Mouse (Mus musculus): ENCODE measurements at regions not wholly inside any gene's neighbourhood (a gene's known extent, or its start where the extent isn't known, plus 50 kb on each side); places are given as distances from the start of the nearest gene placed in this dataset.

GRCm38 (mm10) chr13:101508331-101508730, 259.7 kb downstream of the Pik3r1 start:
- DNase-seq (ENCODE audit: low read depth, low spot score), result no peak

GRCm38 (mm10) chr13:101506696-101507095, 261.3 kb downstream of the Pik3r1 start:
- no peak for DNase-seq (ENCODE audit: low read depth, low spot score)

GRCm38 (mm10) chr13:101505054-101505453, 263.0 kb downstream of the Pik3r1 start:
- no peak for DNase-seq (ENCODE audit: low read depth, low spot score)

- DNase-seq (ENCODE audit: low read depth, low spot score), result no peak
These were observed 263.8 kb downstream of the Pik3r1 start for GRCm38 (mm10) chr13:101504241-101504640.

DNA sequence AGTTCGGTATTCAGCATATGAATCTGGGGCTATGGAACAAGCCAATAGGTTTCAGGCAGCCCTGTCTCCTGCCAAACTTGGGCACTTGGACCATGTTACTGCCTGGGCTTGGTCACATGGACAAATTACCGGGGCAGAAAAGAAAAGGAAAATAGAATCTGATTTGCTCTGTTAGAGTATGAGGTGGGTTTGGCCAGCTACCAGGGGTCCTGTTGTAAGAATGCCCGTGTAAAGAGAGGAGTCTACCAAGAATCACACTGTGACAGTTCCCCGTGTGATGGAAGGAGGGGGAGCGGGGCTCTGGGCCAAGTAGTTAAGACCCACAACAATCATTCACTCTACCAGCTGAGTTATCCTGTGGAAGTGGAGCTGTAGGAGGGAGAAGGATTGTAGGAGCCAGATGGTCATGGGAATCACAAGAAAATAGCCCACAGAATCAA, 266.2 kb downstream of the Pik3r1 start:
- DNase-seq (ENCODE audit: low read depth, low spot score), result no peak

GRCm38 (mm10) chr13:101501061-101501460, 267.0 kb downstream of the Pik3r1 start:
- DNase-seq (ENCODE audit: low read depth, low spot score), result no peak

GRCm38 (mm10) chr13:101491835-101492234, 276.2 kb downstream of the Pik3r1 start:
- no peak for DNase-seq (ENCODE audit: low read depth, low spot score)

DNA sequence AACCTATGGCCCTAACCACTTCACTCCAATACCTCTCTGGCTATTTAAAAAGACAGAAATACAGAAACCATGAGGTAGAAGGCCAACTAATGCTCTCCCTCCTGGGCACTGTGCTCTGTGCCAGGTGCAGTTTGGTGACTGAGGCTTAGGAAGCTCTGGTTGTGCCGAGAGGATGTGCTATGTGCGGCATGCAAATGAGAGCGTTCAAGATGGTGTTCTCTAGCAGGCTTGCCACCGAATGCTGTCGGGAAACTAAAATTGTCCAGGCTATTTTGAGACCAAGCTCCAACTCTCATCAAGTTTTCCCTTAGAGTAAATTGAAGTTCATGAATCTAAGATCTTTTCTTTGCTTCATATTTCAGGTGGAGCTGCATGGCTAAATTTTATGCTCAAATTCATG, 277.1 kb downstream of the Pik3r1 start:
- peak; percentile 6 for DNase-seq (ENCODE audit: low read depth, low spot score)

- no peak for DNase-seq (ENCODE audit: low read depth, low spot score)
These were observed 280.4 kb downstream of the Pik3r1 start for GRCm38 (mm10) chr13:101487621-101488020.

GRCm38 (mm10) chr13:101485823-101486222, 282.2 kb downstream of the Pik3r1 start:
- no peak for DNase-seq (ENCODE audit: low read depth, low spot score)

DNA sequence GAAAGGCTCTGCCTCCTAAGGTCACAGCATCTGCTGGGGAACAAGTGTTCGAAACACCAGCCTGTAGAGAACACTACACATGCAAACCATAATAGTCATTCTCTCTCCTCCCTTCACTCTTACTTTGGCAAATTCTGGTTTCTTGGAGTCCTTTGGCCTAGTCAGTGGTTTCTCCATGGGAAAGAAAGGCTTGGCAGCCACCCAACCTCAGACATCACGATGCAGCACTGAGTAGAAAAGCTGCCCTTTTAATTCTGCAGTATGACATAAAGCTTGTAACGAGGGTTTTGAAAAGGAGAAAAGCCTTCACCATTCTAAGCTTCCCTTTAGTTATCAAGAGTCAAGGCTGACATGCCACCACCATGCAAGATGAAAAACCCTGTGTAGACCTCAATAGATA, 284.2 kb downstream of the Pik3r1 start:
- DNase-seq (ENCODE audit: low read depth, low spot score), result no peak

DNA sequence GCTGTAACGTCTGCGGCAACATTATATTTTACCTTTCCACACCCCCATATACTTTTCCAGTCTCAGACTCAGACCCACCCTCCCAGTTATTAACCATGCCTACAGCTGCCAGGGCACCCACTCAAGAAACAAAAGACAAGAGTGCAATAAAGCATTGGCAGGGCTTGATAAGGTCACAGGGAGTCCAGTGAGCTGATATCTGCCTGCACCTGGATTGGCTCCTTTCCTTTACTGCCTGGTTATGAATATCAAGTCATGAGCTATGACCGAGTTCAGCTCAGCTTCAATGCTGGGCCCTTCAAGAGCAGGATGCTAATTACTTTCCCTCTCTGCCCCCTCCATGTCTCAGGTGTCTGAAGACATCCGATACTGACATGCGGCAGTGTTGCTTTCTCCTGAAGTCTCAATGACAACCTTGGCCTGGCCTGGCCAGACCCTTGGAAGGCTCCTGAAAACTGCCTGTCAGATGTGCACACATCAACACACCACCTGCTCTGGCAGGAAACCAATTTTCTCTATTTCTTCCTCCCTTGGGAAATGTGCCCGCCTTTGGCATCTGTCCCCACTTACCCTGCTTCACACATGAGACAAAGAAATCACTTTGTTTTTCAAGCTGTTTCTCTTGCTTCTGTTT, 286.3 kb downstream of the Pik3r1 start:
- no peak for DNase-seq (ENCODE audit: low read depth, low spot score)

- DNase-seq (ENCODE audit: low read depth, low spot score), result no peak
These were observed 288.7 kb downstream of the Pik3r1 start for GRCm38 (mm10) chr13:101479297-101479652.

DNA sequence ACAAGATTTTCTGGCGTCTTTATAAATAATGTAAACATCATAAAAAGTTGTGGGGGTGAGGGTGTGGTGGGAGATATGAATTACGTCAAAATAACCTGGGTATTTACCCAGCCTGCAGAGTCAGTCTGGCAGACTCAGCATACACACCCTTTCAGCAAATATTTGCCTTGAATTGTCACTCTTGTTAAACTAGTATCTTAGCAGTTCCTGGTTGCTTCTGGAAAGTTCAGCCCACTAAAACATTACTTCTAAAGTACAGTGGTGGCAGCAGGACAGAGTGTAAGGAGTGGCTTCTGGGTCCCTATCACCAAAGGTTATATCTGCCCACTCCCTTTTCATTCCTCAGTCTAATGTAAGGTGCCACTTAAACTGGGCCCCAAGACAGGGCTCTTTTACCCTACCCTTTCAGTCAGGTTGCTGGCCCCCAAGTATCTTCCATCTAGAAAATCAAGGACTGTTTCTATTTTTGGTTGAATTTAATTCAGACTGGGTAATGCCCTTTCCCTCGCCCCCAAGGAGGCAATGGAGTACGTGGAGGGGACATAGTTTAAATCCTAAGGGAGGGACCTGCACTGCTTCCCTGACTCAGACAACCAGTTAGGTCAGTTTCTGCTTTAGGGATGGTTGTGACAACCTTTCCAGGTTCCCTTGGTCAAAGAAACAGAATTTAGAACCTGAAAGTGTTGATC, 289.3 kb downstream of the Pik3r1 start:
- no peak for DNase-seq (ENCODE audit: low read depth, low spot score)

DNA sequence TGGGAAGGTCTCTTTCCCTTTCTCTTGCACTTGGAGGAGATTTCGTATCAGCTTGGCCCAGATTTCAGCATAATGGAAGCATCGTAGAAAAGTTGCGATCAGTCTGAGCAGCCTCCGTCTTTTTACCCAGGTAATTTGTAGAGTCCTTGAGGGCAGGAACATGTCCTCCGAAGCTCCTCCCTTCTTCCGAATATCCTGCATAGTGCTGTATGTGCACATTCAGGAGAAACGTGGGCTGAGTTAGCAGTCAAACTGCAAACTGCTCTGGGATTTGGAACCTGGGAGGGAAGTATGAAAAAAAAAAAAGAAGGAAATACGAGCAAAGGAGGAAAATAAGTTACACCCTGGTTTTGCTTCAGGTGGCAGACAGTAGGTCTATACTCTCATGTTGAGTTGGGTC, 294.7 kb downstream of the Pik3r1 start:
- no peak for DNase-seq (ENCODE audit: low read depth, low spot score)

GRCm38 (mm10) chr13:101470560-101471247, 297.3 kb downstream of the Pik3r1 start:
- DNase-seq (ENCODE audit: low read depth, low spot score), result no peak

DNA sequence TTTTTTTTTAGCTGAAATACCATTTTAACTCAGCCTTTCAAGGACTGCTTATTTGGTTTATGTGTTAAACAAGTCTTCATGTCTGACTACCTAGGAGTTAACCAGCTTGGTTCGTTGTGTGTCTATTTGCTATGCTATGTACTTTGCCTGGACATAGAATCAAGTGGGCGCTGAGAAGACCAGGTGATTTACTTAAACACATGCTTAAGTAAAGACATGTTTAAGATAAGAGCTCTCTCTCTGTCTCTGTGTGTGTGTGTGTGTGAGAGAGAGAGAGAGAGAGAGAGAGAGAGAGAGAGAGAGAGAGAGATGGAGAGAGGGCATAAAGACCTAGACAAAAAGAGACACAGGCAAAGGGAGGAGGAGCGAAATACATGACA, 302.3 kb downstream of the Pik3r1 start:
- no peak for DNase-seq (ENCODE audit: low read depth, low spot score)

DNA sequence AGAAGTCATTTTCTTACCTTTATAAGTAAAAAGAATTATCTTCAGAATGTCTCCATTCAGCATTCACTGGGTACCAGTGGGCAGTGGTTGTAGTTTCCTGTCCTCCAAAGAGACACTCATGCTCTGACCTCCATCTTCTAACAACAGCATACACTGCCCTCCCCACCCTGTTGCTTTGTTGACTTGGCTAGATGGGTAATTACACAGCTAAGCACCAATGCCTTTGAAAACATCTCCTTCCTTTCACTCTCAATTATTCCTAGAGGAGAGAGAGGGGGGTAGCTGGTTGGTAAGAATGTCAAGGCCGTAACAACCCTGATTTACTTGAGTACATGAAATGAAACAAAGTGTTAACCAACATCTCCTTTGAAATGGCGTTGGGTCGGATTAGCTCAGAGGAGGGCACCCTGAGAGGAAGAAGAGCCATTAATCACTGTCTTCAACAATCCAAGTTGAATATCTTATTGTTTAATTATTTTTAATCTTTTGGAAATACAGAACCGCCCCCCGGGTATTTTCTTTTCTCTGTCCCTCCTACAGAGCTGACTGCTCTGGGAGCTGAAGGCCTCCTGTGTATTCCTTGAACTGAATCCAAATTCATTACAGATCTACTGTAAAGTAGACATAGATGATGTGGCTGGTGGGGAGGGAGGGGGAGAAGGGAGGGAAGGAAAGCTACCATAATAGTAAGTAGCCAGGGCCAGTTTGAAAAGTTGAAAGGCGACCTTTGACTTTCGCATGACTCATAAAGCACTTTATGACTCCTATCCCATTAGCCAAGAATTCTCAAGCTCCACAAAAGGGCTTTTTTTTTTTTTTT, 302.9 kb downstream of the Pik3r1 start:
- no peak for DNase-seq (ENCODE audit: low read depth, low spot score)

DNA sequence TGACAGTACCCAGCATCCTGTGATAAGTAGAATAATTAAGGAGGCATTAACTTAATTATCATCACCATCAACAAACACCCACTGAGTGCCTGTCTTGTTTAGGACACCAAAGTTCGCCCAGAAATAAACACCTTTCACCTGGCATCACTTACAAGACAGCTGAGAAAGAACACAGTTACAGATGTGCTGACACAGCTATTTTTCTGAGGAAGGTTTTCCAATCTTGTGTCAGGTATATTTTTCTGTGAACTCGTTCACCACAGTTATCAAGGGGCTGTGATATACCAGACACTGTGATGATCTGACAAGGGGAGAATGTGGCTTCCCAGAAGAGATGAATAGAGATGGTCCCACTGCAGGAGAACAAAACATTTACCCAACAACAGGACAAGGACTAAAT, 311.1 kb downstream of the Pik3r1 start:
- no peak for DNase-seq (ENCODE audit: low read depth, low spot score)

GRCm38 (mm10) chr13:101454276-101454675, 313.7 kb downstream of the Pik3r1 start:
- DNase-seq (ENCODE audit: low read depth, low spot score), result no peak

DNA sequence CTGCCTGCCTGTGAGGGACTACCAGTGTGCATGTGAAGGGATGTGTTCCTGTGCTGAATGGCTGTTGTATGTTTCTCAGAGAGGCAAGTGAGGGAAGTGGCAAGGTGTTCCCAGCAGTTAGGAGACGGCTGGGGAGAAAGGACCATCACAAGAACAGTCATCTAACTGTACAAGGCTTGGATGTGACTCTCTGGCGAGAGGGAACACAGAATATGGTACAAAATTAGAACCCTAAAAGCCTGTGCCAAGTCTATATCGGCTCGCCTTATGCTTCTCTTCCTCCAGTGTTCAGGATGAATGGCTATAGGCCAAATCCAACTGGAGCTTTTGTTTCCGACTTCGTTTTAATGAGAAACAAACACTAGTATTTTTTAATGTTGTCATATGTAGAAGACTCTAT, 317.5 kb downstream of the Pik3r1 start:
- DNase-seq (ENCODE audit: low read depth, low spot score), result no peak

DNA sequence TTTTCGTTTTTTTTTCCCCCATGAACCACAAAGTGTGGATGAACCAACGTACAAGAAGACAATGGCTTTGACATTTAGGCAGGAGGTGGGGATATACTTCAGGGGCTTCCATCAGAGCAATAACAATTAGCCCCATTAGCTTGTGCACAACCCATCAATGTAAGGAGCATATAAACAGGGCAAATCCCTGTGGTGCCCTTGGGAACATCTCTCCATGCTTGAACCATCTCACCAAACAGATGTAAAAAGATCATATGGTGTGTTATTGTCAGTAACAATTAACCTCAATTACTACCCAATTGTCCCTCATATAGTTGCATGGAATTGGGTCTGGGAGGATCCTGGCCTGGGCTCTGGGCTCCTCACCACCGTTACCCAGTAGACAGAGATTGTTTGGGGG, 328.5 kb downstream of the Pik3r1 start:
- DNase-seq (ENCODE audit: low read depth, low spot score), result no peak
